Mouse (Mus musculus): ENCODE measurements around the gene Myo16.

GRCm38 (mm10) chr8:10139536-10139935 lies 14.2 kb upstream of the Myo16 start:
- no peak for TF ChIP-seq POLR2A (IDR thresholded peaks at IDR 0.05; ENCODE audit: insufficient read depth, low read depth, low read length)
- no peak for TF ChIP-seq CTCF (IDR thresholded peaks at IDR 0.05)
- no peak for TF ChIP-seq EP300 (IDR thresholded peaks at IDR 0.05; ENCODE audit: insufficient read depth, low read depth, low read length)

Data from heart, adult 2 months (tissue).